Mouse (Mus musculus) hematopoietic stem cell, adult 5-6 weeks (primary cell): ENCODE data around the gene Gm10282. TPM values are rescaled to one million over a fixed set of nuclear protein-coding genes. Genes with fewer than 3 reads are reported as not detected.

Source experiments
- ATAC-seq, 2 experiments: fragments of 125-278 bp in 1 of 2; replicated peaks in 1 of 2; 2 replicates each; pipeline ENCODE4 v1.8.0; 2016 to 2017; ENCODE audit warnings: inconsistent platforms in 2 of 2, mild to moderate bottlenecking in 2 of 2, moderate number of reproducible peaks in 2 of 2, low read depth in 1 of 2, moderate TSS enrichment in 1 of 2; ENCODE audit not compliant: low FRiP score in 2 of 2, poor library complexity in 2 of 2, severe bottlenecking in 2 of 2, insufficient read depth in 1 of 2, low TSS enrichment in 1 of 2
- total RNA-seq: library from RNA; stranded (forward); fragments of 172-1452, 232-1000 nt; gene quantifications from 2 replicates; pipeline ENCODE4 v1.2.3, GENCODE M21; 2017

The Gm10282 gene
- total RNA-seq, result 35.8 and 41.2 TPM in 2 replicates

- ATAC-seq, result no peak
Measured at GRCm38 (mm10) chr8:72305210-72305905, at the start of gene Gm10282. Gene Gm10282, minus strand, starts transcription at chr8:72305260.

GRCm38 (mm10) chr8:72354272-72354671 is 49.2 kb upstream of the Gm10282 start:
- peak; percentile 38 to 47 for ATAC-seq

GRCm38 (mm10) chr8:72353700-72354045 is 48.6 kb upstream of the Gm10282 start:
- ATAC-seq, result no peak

- ATAC-seq, result no peak
Measured at GRCm38 (mm10) chr8:72352951-72353699, 48.1 kb upstream of the Gm10282 start.

GRCm38 (mm10) chr8:72351405-72352005 is 46.4 kb upstream of the Gm10282 start:
- no peak for ATAC-seq

- peak; percentile 57 to 71 for ATAC-seq
Measured at GRCm38 (mm10) chr8:72350727-72351126, 45.7 kb upstream of the Gm10282 start.

- peak; percentile 30 to 38; a peak in 3 of 4 replicates for ATAC-seq
Measured at GRCm38 (mm10) chr8:72349838-72350237, 44.8 kb upstream of the Gm10282 start.

GRCm38 (mm10) chr8:72348956-72349355 is 43.9 kb upstream of the Gm10282 start:
- ATAC-seq, result no peak

GRCm38 (mm10) chr8:72348114-72348513 is 43.1 kb upstream of the Gm10282 start:
- peak in 1 of 2 experiments; percentile 22; a peak in 1 of 4 replicates for ATAC-seq

GRCm38 (mm10) chr8:72347553-72347952 is 42.5 kb upstream of the Gm10282 start:
- no peak for ATAC-seq

GRCm38 (mm10) chr8:72343725-72344124 is 38.7 kb upstream of the Gm10282 start:
- no peak for ATAC-seq

GRCm38 (mm10) chr8:72342556-72343300 is 37.7 kb upstream of the Gm10282 start:
- ATAC-seq, result no peak

- no peak for ATAC-seq
Measured at GRCm38 (mm10) chr8:72337034-72337433, 32.0 kb upstream of the Gm10282 start.

- no peak for ATAC-seq
Measured at GRCm38 (mm10) chr8:72336273-72336672, 31.2 kb upstream of the Gm10282 start.

- no peak for ATAC-seq
Measured at GRCm38 (mm10) chr8:72334144-72334641, 29.1 kb upstream of the Gm10282 start.

- ATAC-seq, result no peak
Measured at GRCm38 (mm10) chr8:72333429-72334143, 28.5 kb upstream of the Gm10282 start.

GRCm38 (mm10) chr8:72331631-72332030 is 26.6 kb upstream of the Gm10282 start:
- no peak for ATAC-seq
